Mouse (Mus musculus) brain, embryonic 14.5 days (tissue): Measurements from ENCODE around the gene Cldn9.

Experiments
- CTCF ChIP-seq: fragments of 200-500 bp; IDR thresholded peaks from 2 replicates; pipeline ENCODE4 v1.5.1; 2012; ENCODE audit warnings: inconsistent platforms, mild to moderate bottlenecking, moderate library complexity, borderline replicate concordance; ENCODE audit not compliant: insufficient read depth, insufficient read length; ENCODE audit errors: extremely low read depth
- POLR2A ChIP-seq: fragments of 200-500 bp; IDR thresholded peaks from 2 replicates; pipeline ENCODE4 v1.6.1; 2012; ENCODE audit warnings: mild to moderate bottlenecking, inconsistent platforms, borderline replicate concordance; ENCODE audit not compliant: poor library complexity, insufficient read depth, insufficient read length, severe bottlenecking; ENCODE audit errors: extremely low read depth

GRCm38 (mm10) chr17:23719455-23719854, 35.6 kb upstream of the Cldn9 start:
- TF ChIP-seq POLR2A (no peak), CTCF (no peak)
